Mouse (Mus musculus) gastrocnemius, postnatal 14 days (tissue): ENCODE data around the gene Scp2d1. TPM values are rescaled to one million over a fixed set of nuclear protein-coding genes. Genes with fewer than 3 reads are reported as not detected.
"Not testable (repeated sequence)": the region's sequence is repeated elsewhere in the genome, so short reads cannot be mapped to it uniquely, and the experiment has no call there.

Source experiments
- DNase-seq: peaks from one replicate; pipeline ENCODE4 v3.0.0; 2021; ENCODE audit warnings: mixed read lengths
- intact Hi-C: fragments of 180-260 bp; cut with DNase I; formaldehyde crosslinking; loops from one replicate; pipeline ENCODE4 v1.15.1; 2025; ENCODE audit warnings: low total_unique reads
- long read RNA-seq, 2 experiments: library from polyadenylated mRNA; stranded (forward); transcript quantifications; one replicate each; pipeline ENCODE4 v2.0.0; 2021
- total RNA-seq, 2 experiments: library from RNA; stranded (reverse); gene quantifications; 2 replicates each; pipeline ENCODE4 v1.2.3; 2021

Scp2d1 gene
- total RNA-seq: not detected
- long read RNA-seq, experiment 1: 0 reads
- long read RNA-seq, experiment 2: 0 reads

- intact Hi-C loops, DNase-seq: not testable (repeated sequence)
These were observed at the start of gene Scp2d1 for GRCm38 (mm10) chr2:144823356-144823755. Gene Scp2d1, plus strand, starts transcription at chr2:144823656.

DNA sequence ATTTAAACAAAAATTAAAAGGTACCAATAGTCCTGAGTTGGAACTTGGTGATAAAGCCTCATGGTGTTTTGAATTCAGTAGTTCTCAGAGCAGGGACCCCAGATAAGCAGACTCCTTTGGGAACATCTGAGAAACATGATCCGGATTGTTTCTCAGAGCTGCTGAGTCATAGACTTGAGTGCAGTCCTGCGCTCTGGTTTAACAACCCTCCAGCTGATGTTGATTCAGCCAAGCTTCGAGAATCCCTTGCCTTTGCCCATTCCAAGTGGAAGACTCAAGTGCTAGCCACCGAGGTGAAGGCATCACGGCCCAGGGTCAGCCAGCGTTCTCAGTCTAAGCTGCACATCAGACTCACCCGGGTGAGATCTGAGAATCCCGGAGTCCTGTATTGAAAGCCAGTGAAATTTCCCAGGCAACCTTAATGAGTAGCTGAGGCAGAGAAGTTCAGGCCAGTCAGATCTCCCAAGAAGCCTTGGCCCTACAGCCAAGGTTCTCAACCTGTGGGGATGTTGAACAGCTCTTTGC, 48.8 kb upstream of the Scp2d1 start:
- intact Hi-C loops: no loop called here
- DNase-seq: peak; percentile 9

GRCm38 (mm10) chr2:144775626-144776025, 47.8 kb upstream of the Scp2d1 start:
- no peak for DNase-seq
- intact Hi-C loops: no loop called here

DNA sequence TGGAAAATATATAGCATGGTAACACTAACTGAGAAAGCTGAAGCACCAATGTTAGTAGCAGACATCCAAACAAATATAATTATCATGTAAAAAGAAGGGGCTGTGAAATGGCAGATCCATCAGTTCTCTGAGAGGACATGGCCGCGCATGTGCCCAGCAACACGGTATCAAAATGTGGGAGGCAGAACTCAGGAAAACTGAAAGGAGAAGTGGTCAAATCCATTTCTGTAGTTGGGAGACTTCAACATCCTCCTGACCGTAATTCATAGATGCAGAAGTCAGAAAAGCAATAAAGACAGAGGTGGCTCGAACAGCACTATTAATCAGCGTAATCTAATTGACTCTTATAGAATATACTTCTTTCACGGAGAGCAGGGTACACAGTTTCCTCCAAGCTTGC, 44.2 kb upstream of the Scp2d1 start:
- DNase-seq: no peak
- intact Hi-C loops: no loop called here

- DNase-seq: no peak
- intact Hi-C loops: no loop called here
These were observed 42.7 kb upstream of the Scp2d1 start for GRCm38 (mm10) chr2:144780731-144781130.

- DNase-seq: no peak
- intact Hi-C loops: no loop called here
These were observed 41.6 kb upstream of the Scp2d1 start for GRCm38 (mm10) chr2:144781871-144782270.

- intact Hi-C loops: no loop called here
- no peak for DNase-seq
These were observed 41.0 kb upstream of the Scp2d1 start for GRCm38 (mm10) chr2:144782481-144782880.

GRCm38 (mm10) chr2:144783190-144783589, 40.3 kb upstream of the Scp2d1 start:
- intact Hi-C loops: no loop called here
- DNase-seq: no peak

DNA sequence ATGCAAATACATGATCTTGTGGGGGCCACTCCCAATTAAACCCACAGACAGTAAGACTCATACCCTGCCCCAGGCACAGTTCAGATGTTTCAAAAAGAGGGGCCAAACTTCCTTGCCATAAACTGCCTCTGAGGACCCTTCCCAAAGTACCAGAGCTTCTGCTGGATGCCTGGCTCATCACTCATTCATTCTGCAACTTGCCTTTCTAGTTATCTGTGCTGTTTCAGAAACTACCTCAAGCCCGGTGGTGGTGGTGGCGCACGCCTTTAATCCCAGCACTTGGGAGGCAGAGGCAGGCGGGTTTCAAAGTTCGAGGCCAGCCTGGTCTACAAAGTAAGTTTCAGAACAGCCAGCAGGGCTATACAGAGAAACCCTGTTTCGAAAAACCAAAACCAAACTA, 39.6 kb upstream of the Scp2d1 start:
- intact Hi-C loops: no loop called here
- no peak for DNase-seq

GRCm38 (mm10) chr2:144791671-144792294, 31.7 kb upstream of the Scp2d1 start:
- no peak for DNase-seq
- intact Hi-C loops: no loop called here

GRCm38 (mm10) chr2:144797515-144797914, 25.9 kb upstream of the Scp2d1 start:
- intact Hi-C loops: no loop called here

GRCm38 (mm10) chr2:144807766-144808754, 15.4 kb upstream of the Scp2d1 start:
- no peak for DNase-seq
- intact Hi-C loops: no loop called here

More at GRCm38 (mm10) chr2:144797515-144797914, 25.9 kb upstream of the Scp2d1 start:
- no peak for DNase-seq

- DNase-seq: no peak
- intact Hi-C loops: no loop called here
These were observed 5.1 kb downstream of the Scp2d1 start for GRCm38 (mm10) chr2:144828457-144828985.

DNA sequence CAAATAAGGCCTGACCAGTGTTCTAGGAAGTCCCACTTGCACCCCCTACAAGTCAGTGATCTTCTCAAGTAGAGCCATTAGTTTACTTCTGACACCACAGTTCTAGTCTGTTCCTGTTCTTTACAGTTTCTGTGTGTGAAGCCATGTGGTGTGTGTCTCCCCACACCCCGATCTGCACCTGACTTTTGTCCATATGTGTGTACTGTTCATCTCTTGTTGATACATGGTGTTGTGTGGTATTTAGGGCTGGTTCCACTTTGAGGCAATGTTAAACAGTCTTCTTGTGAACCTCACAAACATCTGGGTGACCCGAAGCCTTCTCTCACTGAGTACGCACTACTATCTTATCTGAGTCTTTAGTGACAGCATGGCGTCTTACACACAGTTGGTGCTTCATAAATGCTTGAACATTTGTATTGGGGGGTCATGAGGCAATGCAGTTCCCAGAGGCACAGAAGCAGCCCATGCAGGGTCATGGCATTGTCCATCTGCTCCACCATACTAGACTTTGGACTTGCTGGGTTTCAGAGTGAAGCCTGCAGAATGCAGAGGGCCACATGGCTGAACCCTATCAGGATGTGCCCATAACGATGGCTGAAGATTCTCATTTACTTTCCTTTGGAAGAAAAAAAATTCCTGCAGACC, 13.3 kb downstream of the Scp2d1 start:
- no peak for DNase-seq

GRCm38 (mm10) chr2:144837312-144837679, 13.8 kb downstream of the Scp2d1 start:
- DNase-seq: no peak
- intact Hi-C loops: no loop called here

More for the DNA sequence above, 13.3 kb downstream of the Scp2d1 start:
- intact Hi-C loops: no loop called here

GRCm38 (mm10) chr2:144868827-144869226, 45.4 kb downstream of the Scp2d1 start:
- intact Hi-C loops: loop anchor here (5.0 kb wide), 1 partner anchor 232 kb away; no protein-coding TSS in a partner anchor
- no peak for DNase-seq
